Mouse (Mus musculus): ENCODE data around the gene Tmem25. TPM values are rescaled to one million over a fixed set of nuclear protein-coding genes. Genes with fewer than 3 reads are reported as not detected.

Tmem25 gene
- polyA plus RNA-seq, 1 experiment from 2014 or later = 2.7 TPM

- Histone ChIP-seq H3K27ac (ENCODE audit: low read length) (no peak overlapping the region), H3K4me3 (ENCODE audit: low read length) (no peak overlapping the region), H3K9ac (ENCODE audit: low read length) (no peak overlapping the region), H3K4me1 (ENCODE audit: control insufficient read depth, insufficient read depth, low read length) (peaks cover 23% of the 10 kb centered on the region), H3K9me3 (replicated peaks; ENCODE audit: control insufficient read depth, low read length) (no peaks in the 10 kb centered on the region), H3K4me2 (ENCODE audit: low read depth, low read length) (no peak overlapping the region), H3K36me3 (ENCODE audit: control insufficient read depth, insufficient read depth) (peaks cover 16% of the 10 kb centered on the region), H3K27me3 (ENCODE audit: control insufficient read depth, insufficient read depth, low read length) (no peaks in the 10 kb centered on the region)
- no peak for ATAC-seq (replicated peaks; ENCODE audit: extremely low read depth, insufficient read depth, low FRiP score)
- 47% methylated on average over 2 of the region's 2 CpGs for WGBS
These were observed 38.2 kb downstream of the Tmem25 start for GRCm38 (mm10) chr9:44760873-44761272.

DNA sequence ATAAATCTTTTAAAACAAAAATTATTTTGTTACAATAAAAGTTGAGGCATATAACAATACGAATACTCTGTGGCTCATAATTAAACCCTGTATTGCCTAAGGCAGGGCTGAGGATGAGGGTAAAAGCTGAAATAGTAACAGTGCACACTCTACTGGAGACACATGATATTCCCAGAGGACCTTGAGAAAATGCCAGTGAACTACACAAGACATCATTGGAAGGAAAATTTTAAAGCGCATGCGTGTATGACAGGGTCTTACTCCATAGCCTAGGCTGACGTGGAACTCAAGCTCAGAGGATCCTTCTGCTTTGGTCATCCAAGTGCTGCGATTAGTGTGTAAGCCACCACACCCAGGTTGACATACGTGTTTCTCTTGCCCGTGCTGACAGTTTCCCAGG is 50.6 kb downstream of the Tmem25 start:
- 94% methylated on average over 7 of the region's 7 CpGs for WGBS
- H3K4me2 ChIP-seq (ENCODE audit: low read depth, low read length) = no peak overlapping the region

GRCm38 (mm10) chr9:44747341-44747740 is 51.8 kb downstream of the Tmem25 start:
- Histone ChIP-seq H3K36me3 (ENCODE audit: control insufficient read depth, insufficient read depth) (peaks cover 77% of the 10 kb centered on the region), H3K4me1 (ENCODE audit: control insufficient read depth, insufficient read depth, low read length) (no peaks in the 10 kb centered on the region), H3K27me3 (ENCODE audit: control insufficient read depth, insufficient read depth, low read length) (no peaks in the 10 kb centered on the region), H3K27ac (ENCODE audit: low read length) (no peak overlapping the region), H3K9ac (ENCODE audit: low read length) (no peak overlapping the region), H3K4me2 (ENCODE audit: low read depth, low read length) (no peak overlapping the region), H3K9me3 (replicated peaks; ENCODE audit: control insufficient read depth, low read length) (no peaks in the 10 kb centered on the region), H3K4me3 (ENCODE audit: low read length) (no peak overlapping the region)
- no peak for ATAC-seq (replicated peaks; ENCODE audit: extremely low read depth, insufficient read depth, low FRiP score)
- 92% methylated on average over 3 of the region's 3 CpGs for WGBS

More for the DNA sequence above, 50.6 kb downstream of the Tmem25 start:
- ATAC-seq (replicated peaks; ENCODE audit: extremely low read depth, insufficient read depth, low FRiP score) = no peak
- H3K27ac ChIP-seq (ENCODE audit: low read length) = no peak overlapping the region
- H3K9ac ChIP-seq (ENCODE audit: low read length) = no peak overlapping the region
- H3K27me3 ChIP-seq (ENCODE audit: control insufficient read depth, insufficient read depth, low read length) = no peaks in the 10 kb centered on the region
- no peaks in the 10 kb centered on the region for H3K9me3 ChIP-seq (replicated peaks; ENCODE audit: control insufficient read depth, low read length)
- H3K4me3 ChIP-seq (ENCODE audit: low read length) = no peak overlapping the region
- no peaks in the 10 kb centered on the region for H3K4me1 ChIP-seq (ENCODE audit: control insufficient read depth, insufficient read depth, low read length)
- H3K36me3 ChIP-seq (ENCODE audit: control insufficient read depth, insufficient read depth) = peaks cover 72% of the 10 kb centered on the region

DNA sequence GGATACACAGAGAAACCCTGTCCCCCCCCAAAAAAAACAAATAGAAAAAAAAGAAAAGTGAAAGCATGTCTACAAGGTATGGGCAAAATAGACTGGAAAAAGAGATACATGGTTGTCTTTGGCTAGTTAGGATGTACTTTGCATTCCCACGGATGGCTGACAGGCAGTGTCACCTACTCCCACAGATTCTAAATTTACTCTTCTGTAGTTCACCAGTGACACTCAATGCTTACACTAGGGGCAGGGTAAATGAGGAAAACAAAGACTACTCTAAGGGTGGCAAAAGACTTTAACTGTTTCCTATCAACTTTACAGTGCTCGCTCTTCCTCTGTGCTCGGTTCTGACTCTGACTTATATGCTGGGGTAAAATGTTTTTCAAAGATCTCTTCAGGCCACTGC is 52.4 kb downstream of the Tmem25 start:
- no peak overlapping the region for H3K9ac ChIP-seq (ENCODE audit: low read length)
- no peak for ATAC-seq (replicated peaks; ENCODE audit: extremely low read depth, insufficient read depth, low FRiP score)
- H3K36me3 ChIP-seq (ENCODE audit: control insufficient read depth, insufficient read depth) = peaks cover 73% of the 10 kb centered on the region
- no peak overlapping the region for H3K4me2 ChIP-seq (ENCODE audit: low read depth, low read length)
- no peak overlapping the region for H3K27ac ChIP-seq (ENCODE audit: low read length)
- H3K9me3 ChIP-seq (replicated peaks; ENCODE audit: control insufficient read depth, low read length) = no peaks in the 10 kb centered on the region
- WGBS = 85% methylated on average over 3 of the region's 3 CpGs
- H3K27me3 ChIP-seq (ENCODE audit: control insufficient read depth, insufficient read depth, low read length) = no peaks in the 10 kb centered on the region
- no peak overlapping the region for H3K4me3 ChIP-seq (ENCODE audit: low read length)
- H3K4me1 ChIP-seq (ENCODE audit: control insufficient read depth, insufficient read depth, low read length) = no peaks in the 10 kb centered on the region

GRCm38 (mm10) chr9:44745371-44745770 is 53.7 kb downstream of the Tmem25 start:
- Histone ChIP-seq H3K4me3 (ENCODE audit: low read length) (no peak overlapping the region), H3K36me3 (ENCODE audit: control insufficient read depth, insufficient read depth) (peaks cover 68% of the 10 kb centered on the region), H3K4me2 (ENCODE audit: low read depth, low read length) (no peak overlapping the region), H3K27ac (ENCODE audit: low read length) (no peak overlapping the region), H3K9me3 (replicated peaks; ENCODE audit: control insufficient read depth, low read length) (no peaks in the 10 kb centered on the region), H3K27me3 (ENCODE audit: control insufficient read depth, insufficient read depth, low read length) (no peaks in the 10 kb centered on the region), H3K4me1 (ENCODE audit: control insufficient read depth, insufficient read depth, low read length) (no peaks in the 10 kb centered on the region), H3K9ac (ENCODE audit: low read length) (no peak overlapping the region)
- ATAC-seq (replicated peaks; ENCODE audit: extremely low read depth, insufficient read depth, low FRiP score) = no peak
- WGBS = 85% methylated on average over 7 of the region's 7 CpGs

Other genes starting within 250 kb of the Tmem25 start
- gene Cxcr5, start 237.4 kb downstream of the Tmem25 start, polyA plus RNA-seq (2015; fragmentation: Nextera tagmentation; extraction: Ambion mirVana) = 0.17 and 0.35 TPM in 2 replicates
- 9.2 and 10.5 TPM in 2 replicates for gene Ddx6, start 194.4 kb downstream of the Tmem25 start, polyA plus RNA-seq (2015; fragmentation: Nextera tagmentation; extraction: Ambion mirVana)
- 0.07 TPM in 1 of 2 replicates, not detected in the other for gene Treh, start 126.1 kb downstream of the Tmem25 start, polyA plus RNA-seq (2015; fragmentation: Nextera tagmentation; extraction: Ambion mirVana)
- gene Phldb1, start 64.1 kb downstream of the Tmem25 start, polyA plus RNA-seq (2015; fragmentation: Nextera tagmentation; extraction: Ambion mirVana) = 25.9 and 30.4 TPM in 2 replicates
- 120 and 132 TPM in 2 replicates for gene Arcn1, start 31.5 kb downstream of the Tmem25 start, polyA plus RNA-seq (2015; fragmentation: Nextera tagmentation; extraction: Ambion mirVana)
- 56.9 and 65.2 TPM in 2 replicates for gene Ift46, start 31.4 kb downstream of the Tmem25 start, polyA plus RNA-seq (2015; fragmentation: Nextera tagmentation; extraction: Ambion mirVana)
- 0.39 and 1.1 TPM in 2 replicates for gene Ttc36, start 3.8 kb upstream of the Tmem25 start, polyA plus RNA-seq (2015; fragmentation: Nextera tagmentation; extraction: Ambion mirVana)
- 7.7 and 8.2 TPM in 2 replicates for gene Kmt2a, start 82.0 kb upstream of the Tmem25 start, polyA plus RNA-seq (2015; fragmentation: Nextera tagmentation; extraction: Ambion mirVana)
- 1,180 and 1,367 TPM in 2 replicates for gene Atp5l, start 121.4 kb upstream of the Tmem25 start, polyA plus RNA-seq (2015; fragmentation: Nextera tagmentation; extraction: Ambion mirVana)
- 16.8 and 17.7 TPM in 2 replicates for gene Ube4a, start 166.3 kb upstream of the Tmem25 start, polyA plus RNA-seq (2015; fragmentation: Nextera tagmentation; extraction: Ambion mirVana)
- gene Cd3g, start 181.1 kb upstream of the Tmem25 start, polyA plus RNA-seq (2015; fragmentation: Nextera tagmentation; extraction: Ambion mirVana) = 37.6 and 99.6 TPM in 2 replicates
- 11.7 and 30.7 TPM in 2 replicates for gene Cd3d, start 182.5 kb upstream of the Tmem25 start, polyA plus RNA-seq (2015; fragmentation: Nextera tagmentation; extraction: Ambion mirVana)
- gene Cd3e, start 210.3 kb upstream of the Tmem25 start, polyA plus RNA-seq (2015; fragmentation: Nextera tagmentation; extraction: Ambion mirVana) = 25.0 and 71.7 TPM in 2 replicates
- gene Mpzl2, start 240.5 kb upstream of the Tmem25 start, polyA plus RNA-seq (2015; fragmentation: Nextera tagmentation; extraction: Ambion mirVana) = 4.2 and 6.1 TPM in 2 replicates

Data from heart, embryonic 16.5 days (tissue).